Mouse (Mus musculus) hindbrain, postnatal 0 days (tissue): ENCODE data around the gene Pax3. TPM values are rescaled to one million over a fixed set of nuclear protein-coding genes. Genes with fewer than 3 reads are reported as not detected.

Experiments used
- ATAC-seq: fragments of 200-750 bp; cut with Nextera tagmentation; 2 replicates; pipeline ENCODE4 v1.8.0; 2017; ENCODE audit warnings: mild to moderate bottlenecking, moderate TSS enrichment, moderate library complexity
- DNase-seq: peaks from one replicate; pipeline ENCODE4 v3.0.0-alpha.2; 2015; ENCODE audit warnings: low spot score
- H3K27ac ChIP-seq: fragments of 300-500 bp; sonication (generic); 2 replicates; pipeline ENCODE4 v1.5.1; 2014; ENCODE audit warnings: mild to moderate bottlenecking
- H3K27me3 ChIP-seq: fragments of 300-500 bp; sonication (generic); 2 replicates; pipeline ENCODE4 v1.6.1; 2014; ENCODE audit warnings: low read length, mixed read lengths; ENCODE audit not compliant: insufficient read depth
- H3K36me3 ChIP-seq: fragments of 300-500 bp; sonication (generic); 2 replicates; pipeline ENCODE4 v1.6.1; 2014; ENCODE audit warnings: low read length, mixed read lengths; ENCODE audit not compliant: insufficient read depth
- H3K4me1 ChIP-seq: fragments of 300-500 bp; sonication (generic); 2 replicates; pipeline ENCODE4 v1.6.1; 2014; ENCODE audit warnings: antibody characterized with exemption, low read length, mixed read lengths; ENCODE audit not compliant: insufficient read depth
- H3K4me2 ChIP-seq: fragments of 300-500 bp; sonication (generic); 2 replicates; pipeline ENCODE4 v1.6.1; 2014; ENCODE audit warnings: low read depth, mild to moderate bottlenecking, low read length, moderate library complexity, mixed read lengths
- H3K4me3 ChIP-seq: fragments of 300-500 bp; sonication (generic); 2 replicates; pipeline ENCODE4 v1.5.1; 2014; ENCODE audit warnings: low read length
- H3K9ac ChIP-seq: fragments of 300-500 bp; sonication (generic); replicated peaks from 2 replicates; pipeline ENCODE4 v1.6.1; 2014; ENCODE audit warnings: mild to moderate bottlenecking, low read length, moderate library complexity, mixed read lengths
- H3K9me3 ChIP-seq: fragments of 300-500 bp; sonication (generic); 2 replicates; pipeline ENCODE4 v1.6.1; 2016; ENCODE audit warnings: low read length, mixed read lengths
- CTCF ChIP-seq: IDR thresholded peaks from 2 replicates; pipeline ENCODE4 v1.5.1; 2016; ENCODE audit warnings: antibody characterized with exemption, control low read depth, low read depth
- WGBS: fragments of 180-500 bp; shearing (Covaris S2); extraction: QIAGEN DNeasy Blood & Tissue Kit; methylation state at CpG from one replicate; pipeline ENCODE4 v1.1.7; 2014; 5-methylcytosine and 5-hydroxymethylcytosine counted together
- polyA plus RNA-seq: library from polyadenylated mRNA; unstranded; fragments of >200 nt; fragmentation: Nextera tagmentation; extraction: Ambion mirVana; gene quantifications from 2 replicates; pipeline ENCODE4 v1.2.1, GENCODE M21; 2015
- total RNA-seq: library from RNA; depleted of rRNA; stranded (reverse); fragments of >200 nt; gene quantifications from 2 replicates; pipeline ENCODE4 v1.2.3, GENCODE M21; 2014

The Pax3 gene
- total and polyA plus RNA-seq, 2 experiments from 2014 or later: 8.0 to 14.0 TPM

DNA sequence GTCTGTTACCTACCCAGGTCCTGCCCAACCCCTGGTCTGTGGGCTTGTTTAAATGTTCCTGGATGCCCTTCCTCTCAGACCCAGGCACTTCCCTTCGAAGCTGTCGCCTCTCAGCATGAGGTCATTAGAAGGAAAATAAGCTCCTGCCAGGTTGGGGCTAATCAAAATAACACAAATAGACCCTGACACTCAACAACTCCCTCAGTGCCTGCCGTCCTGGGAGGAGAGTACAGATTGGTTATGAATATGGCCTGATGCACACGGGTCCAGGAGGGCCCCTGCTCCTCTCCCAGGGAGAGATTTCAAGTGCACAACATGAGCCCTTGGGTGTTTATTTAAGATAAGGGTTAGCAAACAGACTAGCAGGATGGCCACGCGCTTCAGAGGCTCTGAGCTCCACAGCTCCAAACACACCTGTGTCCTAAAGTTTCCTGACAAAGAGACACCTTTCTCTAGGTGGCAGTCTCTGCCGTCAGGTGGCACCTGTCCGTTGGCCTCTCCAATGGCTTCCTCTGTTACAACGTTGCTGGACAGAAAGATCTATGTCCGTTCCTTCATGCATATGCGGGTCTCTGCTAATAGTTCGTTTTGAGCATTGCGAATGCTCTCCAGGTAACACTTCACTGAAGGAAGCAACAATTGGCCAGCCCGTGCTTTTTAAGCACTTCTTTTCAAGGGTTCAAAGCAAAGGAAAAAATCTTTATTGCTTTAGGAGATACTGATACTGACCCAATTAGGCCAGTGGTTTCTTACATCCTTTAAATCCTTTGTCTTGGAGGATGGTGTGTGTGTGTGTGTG lies 56.2 kb downstream of the Pax3 start:
- Histone ChIP-seq H3K4me2 (no peak overlapping the region), H3K27ac (no peak overlapping the region), H3K9ac (no peak overlapping the region), H3K9me3 (no peaks in the 10 kb centered on the region), H3K36me3 (no peaks in the 10 kb centered on the region), H3K4me1 (no peaks in the 10 kb centered on the region), H3K4me3 (no peak overlapping the region), H3K27me3 (peaks cover 18% of the 10 kb centered on the region)
- ATAC-seq (no peak), DNase-seq (peak; percentile 41)
- no peak for TF ChIP-seq CTCF
- 9% methylated on average over 14 of the region's 14 CpGs for WGBS

DNA sequence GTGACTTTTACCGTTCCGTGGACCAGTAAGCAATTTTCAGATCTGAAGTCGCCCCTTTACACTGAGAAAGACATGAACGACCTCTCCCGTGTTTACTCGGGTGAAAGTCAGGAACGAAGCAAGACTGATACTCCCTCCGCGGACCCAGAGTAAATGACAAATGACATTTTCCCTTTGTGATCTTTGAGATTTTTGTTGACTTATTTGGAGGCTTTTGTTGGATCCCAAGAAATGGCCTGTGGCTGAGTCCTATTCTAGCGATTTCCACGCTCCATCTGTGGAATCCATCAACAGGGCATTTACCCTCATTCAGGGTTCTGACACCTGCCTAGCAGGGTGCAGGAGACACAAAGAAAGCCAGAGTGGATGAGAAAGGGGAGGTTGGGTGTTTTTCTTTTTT lies 57.6 kb downstream of the Pax3 start:
- no peaks in the 10 kb centered on the region for H3K9me3 ChIP-seq
- DNase-seq (peak; percentile 26), ATAC-seq (no peak)
- WGBS: 11% methylated on average over 11 of the region's 11 CpGs
- H3K4me2 ChIP-seq: no peak overlapping the region
- H3K4me3 ChIP-seq: no peak overlapping the region
- no peak overlapping the region for H3K9ac ChIP-seq
- no peak for TF ChIP-seq CTCF
- no peaks in the 10 kb centered on the region for H3K4me1 ChIP-seq
- no peaks in the 10 kb centered on the region for H3K36me3 ChIP-seq
- peaks cover 12% of the 10 kb centered on the region for H3K27me3 ChIP-seq
- no peak overlapping the region; the same call in 1 of the 2 replicates for H3K27ac ChIP-seq

DNA sequence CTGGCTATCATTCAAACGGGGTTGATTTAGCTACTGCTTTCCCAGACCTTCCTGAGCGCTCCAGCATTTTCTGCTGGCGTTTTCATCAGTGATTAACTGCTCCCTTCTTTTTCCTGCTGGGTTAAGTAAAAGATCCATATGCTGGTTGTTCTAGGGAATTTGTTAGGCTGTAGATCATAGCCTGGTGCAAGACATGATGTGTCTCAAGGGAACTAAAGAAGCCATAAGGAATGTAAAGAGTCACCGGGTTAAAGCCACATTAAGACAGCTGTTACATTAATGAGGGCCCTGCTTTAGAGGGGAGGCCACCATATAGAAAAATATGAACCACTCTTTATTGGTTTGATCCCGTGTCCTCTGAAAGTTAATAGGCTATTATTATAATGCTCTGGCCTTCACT lies 67.7 kb downstream of the Pax3 start:
- no peak overlapping the region for H3K4me3 ChIP-seq
- DNase-seq (no peak), ATAC-seq (no peak)
- H3K9ac ChIP-seq: no peak overlapping the region
- no peak overlapping the region for H3K4me2 ChIP-seq
- H3K4me1 ChIP-seq: no peaks in the 10 kb centered on the region
- 46% methylated on average over 5 of the region's 5 CpGs for WGBS
- TF ChIP-seq CTCF: no peak
- no peaks in the 10 kb centered on the region for H3K36me3 ChIP-seq
- no peaks in the 10 kb centered on the region for H3K27me3 ChIP-seq
- H3K9me3 ChIP-seq: no peaks in the 10 kb centered on the region
- H3K27ac ChIP-seq: no peak overlapping the region

DNA sequence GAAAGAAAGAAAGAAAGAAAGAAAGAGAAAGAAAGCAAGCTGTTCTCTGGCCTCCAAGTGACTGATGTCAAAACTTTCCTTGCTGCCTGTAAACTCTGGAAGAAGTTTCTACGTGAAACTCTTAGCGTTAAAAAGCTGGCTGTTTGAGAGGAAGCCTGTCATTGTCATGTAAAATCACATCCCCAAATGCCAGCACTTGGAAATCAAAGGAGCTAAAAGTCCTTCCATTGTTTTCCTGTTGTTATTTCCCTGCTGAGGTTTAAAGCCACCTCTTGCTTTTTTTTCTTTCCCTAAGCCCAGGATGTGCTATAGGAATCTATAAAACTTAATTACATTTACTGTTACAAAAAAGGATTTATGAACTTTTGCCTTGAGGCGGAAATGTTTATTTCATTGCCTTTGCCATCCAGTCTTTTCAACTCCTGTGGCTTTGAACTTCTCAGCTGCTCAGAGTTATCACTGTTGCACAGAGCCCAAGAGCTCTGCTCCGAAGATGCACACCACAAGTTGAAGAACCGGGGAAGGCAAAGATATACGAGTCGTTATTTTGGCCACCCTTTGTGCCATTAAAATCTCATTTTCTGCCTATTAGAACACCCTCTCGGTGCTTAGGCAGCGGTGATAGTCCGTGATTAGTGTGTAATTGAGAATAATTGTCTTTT lies 76.9 kb downstream of the Pax3 start:
- WGBS: 22% methylated on average over 10 of the region's 10 CpGs
- no peak for TF ChIP-seq CTCF
- Histone ChIP-seq H3K36me3 (no peaks in the 10 kb centered on the region; the same call in 1 of the 2 replicates), H3K9ac (no peak overlapping the region), H3K4me3 (no peak overlapping the region), H3K27ac (no peak overlapping the region), H3K4me1 (no peaks in the 10 kb centered on the region), H3K27me3 (no peaks in the 10 kb centered on the region), H3K4me2 (no peak overlapping the region), H3K9me3 (no peaks in the 10 kb centered on the region)
- peak; percentile 8 for DNase-seq
- ATAC-seq: no peak

DNA sequence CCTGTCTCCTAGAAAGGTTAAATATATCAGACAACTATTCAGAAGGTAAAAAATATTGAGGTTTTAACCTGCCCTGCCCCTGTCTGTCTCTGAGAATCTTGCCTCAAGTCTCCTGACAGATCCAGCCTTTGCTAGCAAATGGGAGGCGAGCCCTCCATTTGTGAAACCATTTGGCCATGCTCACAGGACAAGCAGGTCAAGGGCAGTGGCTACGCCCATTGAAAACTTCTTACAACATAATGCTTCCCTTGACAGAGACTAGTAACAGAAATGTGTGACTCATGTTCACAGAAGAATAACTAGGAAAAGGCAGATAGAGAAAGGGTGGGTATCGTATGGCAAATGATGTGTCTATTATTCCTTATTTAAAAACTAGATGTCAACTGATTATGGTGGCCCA lies 80.9 kb downstream of the Pax3 start:
- no peak for ATAC-seq
- no peaks in the 10 kb centered on the region for H3K9me3 ChIP-seq
- no peak overlapping the region for H3K4me2 ChIP-seq
- DNase-seq: no peak
- TF ChIP-seq CTCF: no peak
- no peaks in the 10 kb centered on the region; the same call in 1 of the 2 replicates for H3K36me3 ChIP-seq
- H3K4me1 ChIP-seq: no peaks in the 10 kb centered on the region
- H3K9ac ChIP-seq: no peak overlapping the region
- H3K4me3 ChIP-seq: no peak overlapping the region
- H3K27ac ChIP-seq: no peak overlapping the region
- H3K27me3 ChIP-seq: no peaks in the 10 kb centered on the region
- 92% methylated on average over 3 of the region's 3 CpGs for WGBS

DNA sequence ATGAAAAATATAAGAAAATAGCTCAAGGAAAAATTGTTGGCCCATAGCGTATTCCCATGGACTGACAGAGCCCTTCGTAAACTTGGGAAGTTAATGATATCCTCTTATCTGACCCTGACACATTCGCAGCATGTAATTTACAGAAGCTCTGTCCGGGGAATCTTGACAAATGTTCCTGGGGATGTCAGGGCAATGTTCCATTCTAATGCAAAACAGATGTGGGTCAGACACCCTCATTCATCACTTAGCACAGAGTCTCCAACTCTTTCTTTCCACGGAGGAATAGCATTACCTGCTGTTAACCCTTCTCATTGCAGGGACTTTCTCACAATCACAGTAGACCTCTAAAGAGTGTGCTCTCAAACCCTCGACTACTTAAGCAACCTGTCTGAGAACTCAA lies 86.6 kb downstream of the Pax3 start:
- H3K4me3 ChIP-seq: no peak overlapping the region
- H3K4me1 ChIP-seq: no peaks in the 10 kb centered on the region
- no peaks in the 10 kb centered on the region for H3K9me3 ChIP-seq
- no peak for DNase-seq
- no peaks in the 10 kb centered on the region for H3K27me3 ChIP-seq
- WGBS: 27% methylated on average over 6 of the region's 6 CpGs
- H3K9ac ChIP-seq: no peak overlapping the region
- no peak for ATAC-seq
- H3K36me3 ChIP-seq: no peaks in the 10 kb centered on the region
- H3K27ac ChIP-seq: no peak overlapping the region
- no peak overlapping the region for H3K4me2 ChIP-seq
- TF ChIP-seq CTCF: no peak

DNA sequence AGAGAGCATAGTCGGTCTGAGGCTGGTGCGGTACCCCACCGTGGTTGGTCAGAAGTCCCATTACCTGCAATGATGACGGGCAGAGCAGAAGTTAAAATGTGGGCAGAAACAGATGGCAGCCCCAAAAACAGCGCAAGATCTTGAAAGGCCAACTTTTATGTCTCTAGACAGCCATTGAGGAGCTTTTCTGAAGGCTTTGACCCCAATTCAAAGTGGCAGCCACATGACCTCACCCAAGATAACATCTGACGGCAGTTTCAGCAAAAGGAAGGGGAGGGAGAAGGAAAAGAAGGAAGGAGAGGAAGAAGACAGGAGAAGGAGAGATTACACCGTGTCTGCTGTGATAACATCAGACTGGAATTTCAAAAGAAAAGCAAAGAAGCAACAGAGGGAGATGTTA lies 93.4 kb downstream of the Pax3 start:
- Histone ChIP-seq H3K27ac (no peak overlapping the region), H3K4me2 (no peak overlapping the region), H3K9me3 (no peaks in the 10 kb centered on the region), H3K9ac (no peak overlapping the region), H3K4me3 (no peak overlapping the region), H3K27me3 (no peaks in the 10 kb centered on the region), H3K4me1 (no peaks in the 10 kb centered on the region), H3K36me3 (no peaks in the 10 kb centered on the region)
- ATAC-seq (no peak), DNase-seq (no peak)
- no peak for TF ChIP-seq CTCF
- 77% methylated on average over 7 of the region's 7 CpGs for WGBS
